Mouse (Mus musculus): ENCODE measurements at regions not wholly inside any gene's neighbourhood (a gene's known extent, or its start where the extent isn't known, plus 50 kb on each side); places are given as distances from the start of the nearest gene placed in this dataset.
"Not testable (repeated sequence)": the region's sequence is repeated elsewhere in the genome, so short reads cannot be mapped to it uniquely, and the experiment has no call there.

DNA sequence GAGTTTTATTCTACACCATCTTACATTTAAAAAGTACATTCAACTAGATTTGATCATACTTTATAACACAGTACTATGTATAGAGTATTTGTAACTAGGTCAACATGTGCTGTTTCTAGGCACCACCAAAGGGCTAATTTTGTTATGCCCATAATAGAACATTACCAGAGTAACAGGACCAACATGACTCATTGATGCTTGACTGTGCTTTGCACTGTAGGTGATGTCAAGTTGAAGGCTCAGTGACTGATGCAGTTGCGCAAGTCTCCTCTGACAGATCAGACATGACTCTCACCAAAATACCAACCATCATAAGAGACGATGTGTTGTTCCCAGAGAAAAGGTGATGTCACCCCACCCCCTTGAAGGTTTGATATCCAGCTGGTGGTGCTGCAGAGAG is 108.5 kb downstream of the Mrpl39 start:
- DNase-seq (ENCODE audit: low spot score), result no peak

GRCm38 (mm10) chr16:84629868-84630267 is 105.7 kb downstream of the Mrpl39 start:
- DNase-seq (ENCODE audit: low spot score), result no peak

DNA sequence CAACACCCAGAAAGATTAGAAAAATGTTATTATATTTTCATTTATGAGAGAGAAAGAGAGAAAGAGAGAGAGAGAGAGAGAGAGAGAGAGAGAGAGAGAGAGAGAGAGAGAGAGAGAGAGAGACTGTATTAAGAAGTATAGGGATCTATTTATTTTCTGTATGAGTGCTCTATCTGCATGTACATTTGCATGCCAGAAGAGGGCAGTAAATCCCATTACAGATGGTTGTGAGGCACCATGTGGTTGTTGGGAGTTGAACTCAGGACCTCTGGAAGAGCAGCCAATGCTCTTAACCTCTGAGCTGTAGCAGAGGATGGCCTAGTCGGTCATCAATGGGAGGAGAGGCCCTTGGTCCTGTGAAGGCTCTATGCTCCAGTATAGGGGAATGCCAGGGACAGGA is 91.1 kb downstream of the Mrpl39 start:
- DNase-seq (ENCODE audit: low spot score), result not testable (repeated sequence)

DNA sequence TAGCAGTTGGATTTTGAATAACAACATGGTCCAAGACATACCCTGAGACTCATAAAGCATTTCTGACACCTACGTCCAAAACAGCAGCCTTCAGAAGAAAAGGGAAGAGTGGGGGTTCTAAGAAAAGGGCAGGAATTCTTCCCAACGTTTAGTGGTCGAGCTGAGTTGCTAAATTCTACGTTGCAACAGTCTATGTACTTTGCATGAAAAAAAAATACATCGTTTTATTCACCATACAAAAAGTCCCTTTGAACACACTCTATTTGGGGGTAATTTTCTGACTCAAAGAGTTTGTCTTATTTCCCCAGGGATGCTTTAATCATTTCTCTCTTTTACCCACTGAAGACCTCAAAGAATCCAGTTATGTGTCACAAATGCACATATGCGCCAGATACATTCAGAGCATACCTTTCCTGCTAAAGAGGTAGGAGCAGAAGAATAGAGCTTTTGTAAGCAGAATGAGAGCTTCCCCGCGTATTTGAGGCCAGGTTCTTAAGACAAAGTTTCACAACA is 89.3 kb downstream of the Mrpl39 start:
- DNase-seq (ENCODE audit: low spot score), result no peak

DNA sequence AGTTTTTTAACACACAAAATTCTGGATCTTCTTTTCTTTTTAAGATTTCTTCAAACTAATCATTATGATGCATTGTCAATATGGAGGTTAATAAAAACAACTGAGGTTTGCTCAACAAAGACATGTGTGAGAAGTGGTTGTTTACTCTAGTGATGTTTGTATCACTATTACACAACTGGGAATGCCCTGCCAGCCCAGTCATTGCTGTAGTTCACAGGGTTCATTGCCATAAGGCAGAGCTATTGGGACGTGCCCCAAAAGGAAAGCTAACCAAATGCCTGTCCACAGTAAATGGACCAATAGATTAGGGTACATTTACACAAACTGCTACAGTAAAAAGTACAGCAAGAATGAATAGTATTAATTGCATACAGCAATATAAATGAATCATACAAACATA is 84.9 kb downstream of the Mrpl39 start:
- no peak for DNase-seq (ENCODE audit: low spot score)

DNA sequence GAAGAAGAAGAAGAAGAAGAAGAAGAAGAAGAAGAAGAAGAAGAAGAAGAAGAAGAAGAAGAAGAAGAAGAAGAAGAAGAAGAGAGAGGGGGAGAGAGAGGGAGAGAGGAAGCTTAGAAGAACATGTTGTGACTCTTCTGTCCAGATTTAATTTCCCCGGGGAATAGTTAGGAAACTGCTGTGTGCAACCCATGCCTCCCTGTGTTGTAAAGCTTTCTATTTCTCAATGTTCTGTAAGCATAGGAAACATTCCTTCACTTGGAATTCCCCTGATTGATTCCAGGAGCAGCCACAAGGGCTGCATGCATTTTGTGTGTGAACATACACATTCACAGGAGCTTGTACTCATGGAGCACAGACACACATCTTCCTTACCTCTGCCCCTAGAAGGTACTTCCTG is 81.7 kb downstream of the Mrpl39 start:
- DNase-seq (ENCODE audit: low spot score), result no peak

- DNase-seq (ENCODE audit: low spot score), result no peak
Observed at GRCm38 (mm10) chr16:84661879-84662278, 73.7 kb downstream of the Mrpl39 start.

GRCm38 (mm10) chr16:84663581-84663980 is 72.0 kb downstream of the Mrpl39 start:
- no peak for DNase-seq (ENCODE audit: low spot score)

All from c-Kit-positive CD71-positive TER-119-positive erythroid progenitor cells, embryonic 14.5 days (primary cell).